Mouse (Mus musculus): ENCODE measurements around the gene Rnf157.
"Not testable (repeated sequence)": the region's sequence is repeated elsewhere in the genome, so short reads cannot be mapped to it uniquely, and the experiment has no call there.

The Rnf157 gene

DNA sequence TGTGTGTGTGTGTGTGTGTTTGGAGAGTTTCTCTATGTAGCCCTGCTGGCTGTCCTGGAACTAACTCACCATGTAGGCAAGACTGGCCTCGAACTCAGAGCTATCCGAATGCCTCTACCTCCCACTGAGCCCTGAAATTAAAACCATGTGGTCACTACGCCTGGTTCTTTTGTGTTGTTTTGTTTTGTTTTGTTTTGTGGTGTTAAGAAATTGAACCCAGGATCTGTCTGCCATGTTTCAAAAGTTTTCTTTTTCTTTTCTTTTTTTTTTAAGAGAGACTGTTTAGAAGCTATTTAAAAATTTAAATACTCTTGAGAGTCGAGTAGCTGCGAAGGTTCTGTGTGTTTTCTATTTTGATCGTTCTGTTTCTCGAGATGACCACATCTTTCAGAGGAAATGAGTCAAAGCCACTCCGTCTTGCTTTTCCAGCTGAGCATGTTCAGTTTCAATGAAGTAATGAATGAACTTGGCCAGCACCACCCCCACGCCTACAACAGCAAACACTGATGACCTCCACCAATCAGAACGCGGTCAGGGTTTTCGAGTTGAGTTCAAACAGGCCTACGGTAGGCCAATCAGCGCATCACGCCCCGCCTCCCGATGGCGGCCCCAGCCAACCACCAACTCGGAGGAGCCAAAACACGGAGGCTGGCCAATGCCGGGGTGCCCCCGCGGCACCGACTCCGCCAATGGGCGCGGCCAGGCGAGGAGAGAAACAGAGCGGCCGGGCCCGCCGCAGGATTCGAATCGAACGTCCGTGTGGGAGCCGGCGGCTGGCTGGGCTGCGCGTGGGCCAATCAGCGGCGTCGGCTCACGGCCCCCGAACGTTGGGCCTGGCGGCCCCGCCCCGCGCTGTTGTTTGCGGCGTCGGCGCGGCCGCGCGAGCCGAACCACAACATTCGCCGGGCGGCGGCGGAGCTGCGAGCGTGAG lies 20.8 kb upstream of the Rnf157 start, which contains the start of gene Ubald2:
Gene Ubald2, plus strand, starts transcription at position 739 of the 931 bp plus-strand sequence.
- peak; percentile 99 for DNase-seq (ENCODE audit: low spot score)

- no peak for DNase-seq (ENCODE audit: low spot score)
Measured at GRCm38 (mm10) chr11:116432593-116433355, 19.9 kb upstream of the Rnf157 start.

DNA sequence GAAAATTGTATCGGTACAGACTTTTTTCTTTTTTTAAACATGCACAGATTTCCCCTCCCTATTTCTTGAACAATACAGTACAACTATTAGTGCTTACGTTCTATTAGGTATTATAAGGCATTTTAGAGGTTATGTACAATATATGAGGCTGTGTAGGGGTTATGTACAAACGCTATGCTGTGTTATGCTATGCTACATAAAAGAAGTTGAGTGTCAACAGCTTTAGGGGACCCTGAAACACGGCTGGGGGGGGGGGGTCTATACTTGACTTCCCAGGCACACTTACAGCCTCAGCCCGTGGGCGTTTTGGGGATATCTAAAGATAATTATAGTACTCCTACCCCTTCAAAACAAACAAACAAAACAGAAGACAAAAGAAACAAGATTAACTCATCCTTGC lies 19.3 kb upstream of the Rnf157 start:
- no peak for DNase-seq (ENCODE audit: low spot score)

- DNase-seq (ENCODE audit: low spot score) = no peak
Measured at GRCm38 (mm10) chr11:116431428-116432077, 18.7 kb upstream of the Rnf157 start.

GRCm38 (mm10) chr11:116430723-116431427 lies 18.0 kb upstream of the Rnf157 start:
- no peak for DNase-seq (ENCODE audit: low spot score)

- DNase-seq (ENCODE audit: low spot score) = no peak
Measured at GRCm38 (mm10) chr11:116429862-116430613, 17.2 kb upstream of the Rnf157 start.

- no peak for DNase-seq (ENCODE audit: low spot score)
Measured at GRCm38 (mm10) chr11:116428872-116429859, 16.3 kb upstream of the Rnf157 start.

DNA sequence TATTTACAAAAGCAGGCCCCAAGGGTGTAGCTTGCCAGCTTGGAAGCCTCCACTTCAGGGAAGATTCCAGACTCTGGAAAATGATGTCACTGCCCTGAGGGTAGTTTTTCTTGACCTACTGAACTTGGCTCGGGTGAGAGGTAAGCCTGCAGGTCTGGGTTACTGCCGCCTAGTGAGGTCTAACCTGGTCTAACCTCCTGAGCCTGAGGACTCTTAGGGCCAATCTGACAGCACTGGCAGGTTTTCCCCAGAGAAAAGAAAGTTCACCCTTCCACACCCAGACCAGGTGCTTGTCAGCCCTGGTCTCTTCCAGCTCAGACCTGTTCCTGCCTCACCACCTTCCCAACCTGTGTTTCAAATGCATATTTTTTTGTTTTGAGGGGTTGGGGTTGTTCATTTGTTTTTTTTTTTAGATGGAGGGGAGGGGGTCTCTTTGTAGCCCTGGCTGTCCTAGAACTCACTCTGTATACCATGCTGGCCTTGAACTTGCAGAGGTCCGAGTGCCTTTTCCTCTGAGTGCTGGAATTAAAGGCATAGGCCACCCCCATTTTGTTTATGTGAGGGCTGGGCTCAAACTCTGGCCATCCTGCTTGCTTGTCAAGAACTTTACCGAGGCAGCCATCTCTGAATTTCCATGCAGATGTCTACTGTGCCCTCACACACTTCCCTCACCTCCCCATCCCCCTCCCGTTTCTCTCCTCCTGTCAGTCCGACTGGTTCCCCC lies 14.2 kb upstream of the Rnf157 start:
- no peak for DNase-seq (ENCODE audit: low spot score)

GRCm38 (mm10) chr11:116426328-116426727 lies 13.5 kb upstream of the Rnf157 start:
- not testable (repeated sequence) for DNase-seq (ENCODE audit: low spot score)

DNA sequence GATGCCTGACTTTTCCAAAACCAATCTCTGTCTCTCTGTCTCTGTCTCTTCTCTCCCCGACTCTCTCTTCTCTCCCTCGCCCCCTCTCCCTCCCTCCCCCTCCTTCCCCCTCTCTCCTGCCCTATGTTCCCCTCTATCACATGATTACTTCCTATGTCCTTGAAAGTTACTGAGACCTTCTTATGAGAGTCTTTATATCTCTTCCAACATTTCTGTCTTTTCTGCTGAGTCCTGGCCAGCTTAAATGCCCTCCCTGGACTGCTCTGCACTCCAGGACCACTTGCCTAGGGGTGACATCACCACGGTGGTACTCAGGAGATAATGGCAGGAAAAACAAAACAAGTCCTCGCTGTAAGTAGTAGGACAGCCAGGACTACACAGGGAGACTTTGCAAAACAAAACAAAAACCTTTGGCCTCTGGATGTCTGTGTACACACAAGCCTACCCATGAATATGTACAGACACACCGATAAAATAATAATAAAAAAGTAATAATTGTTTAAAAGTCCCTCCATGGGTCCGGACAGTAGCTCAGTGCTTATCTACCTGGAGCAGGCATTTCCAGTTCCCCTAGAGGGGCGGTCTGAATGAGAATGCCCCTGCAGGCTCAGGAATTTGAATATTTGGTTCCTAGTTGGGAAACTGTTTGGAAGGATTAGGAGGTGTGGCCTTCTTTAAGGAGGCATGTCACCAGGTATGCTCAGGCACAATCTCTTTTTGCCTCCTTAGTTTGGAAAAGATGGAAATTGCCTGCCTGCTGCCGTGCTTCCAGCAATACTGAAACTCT lies 12.0 kb upstream of the Rnf157 start:
- no peak for DNase-seq (ENCODE audit: low spot score)

- DNase-seq (ENCODE audit: low spot score) = no peak
Measured at GRCm38 (mm10) chr11:116423782-116424620, 11.2 kb upstream of the Rnf157 start.

DNA sequence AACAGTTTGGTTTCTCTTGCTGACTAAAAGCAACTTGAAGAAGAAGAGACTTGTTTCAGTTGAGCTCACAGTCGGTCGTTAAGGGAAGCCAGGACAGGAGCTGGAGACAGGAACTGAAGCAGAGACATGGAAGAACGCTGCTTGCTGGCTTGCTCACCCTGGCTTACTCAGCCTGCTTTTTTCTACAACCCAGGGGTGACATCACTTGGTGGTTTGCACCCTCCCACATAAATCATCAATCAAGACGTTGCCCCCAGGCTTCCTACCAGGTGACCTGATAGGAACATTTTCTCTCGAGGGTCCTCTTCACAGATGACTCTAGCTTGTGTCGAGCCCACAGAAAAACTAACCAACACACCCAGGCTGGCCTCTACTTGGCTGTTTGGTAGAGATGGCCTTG lies 10.4 kb upstream of the Rnf157 start:
- DNase-seq (ENCODE audit: low spot score) = no peak

- DNase-seq (ENCODE audit: low spot score) = no peak
Measured at GRCm38 (mm10) chr11:116422562-116422961, 9.7 kb upstream of the Rnf157 start.

- no peak for DNase-seq (ENCODE audit: low spot score)
Measured at GRCm38 (mm10) chr11:116421102-116421501, 8.3 kb upstream of the Rnf157 start.

- no peak for DNase-seq (ENCODE audit: low spot score)
Measured at GRCm38 (mm10) chr11:116418841-116419462, 6.1 kb upstream of the Rnf157 start.

GRCm38 (mm10) chr11:116418194-116418840 lies 5.5 kb upstream of the Rnf157 start:
- DNase-seq (ENCODE audit: low spot score) = no peak

Data from left cerebral cortex, adult 11 months (tissue).